In the genomic region with DNA sequence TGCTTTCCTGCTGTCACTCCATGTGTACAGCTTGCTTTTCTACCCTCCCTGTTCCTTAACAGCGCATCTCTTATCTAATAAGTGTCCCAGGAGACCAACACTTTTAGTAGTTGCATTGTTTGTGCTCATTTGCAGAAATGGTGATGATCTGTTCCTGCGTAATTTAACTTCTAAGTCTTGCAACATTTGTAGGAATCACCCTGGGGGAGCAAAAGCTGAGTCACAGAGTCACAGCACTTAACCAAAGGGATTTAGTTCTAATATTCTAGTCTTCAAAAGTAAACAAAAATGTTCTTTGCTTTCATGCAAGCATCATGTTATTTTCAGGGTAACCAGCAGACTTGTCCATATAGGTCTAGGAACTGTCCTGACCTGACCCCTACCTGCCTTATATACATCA, we compare ENCODE assay signal across 27 mouse cellular contexts.
"Had no signal": no experiment of that assay in that cellular context is flagged by ENCODE, and none has a peak within 500 bp of the region (broad histone marks: within the 10 kb centered on the region; RNA-seq: fewer than 3 reads in every experiment).

No protein-coding gene starts in this region.

- H3K27ac ChIP-seq: gastrocnemius, adult 2 months; heart, adult 2 months; heart, embryonic 13.5 days; heart, embryonic 15.5 days; hindbrain, embryonic 10.5 days; hindbrain, embryonic 12.5 days; hindbrain, embryonic 15.5 days; intestine, embryonic 15.5 days; layer of hippocampus, adult 2 months; left cerebral cortex, adult 2 months; limb, embryonic 10.5 days; limb, embryonic 12.5 days; liver, embryonic 13.5 days; liver, embryonic 15.5 days had no signal

- H3K4me1 ChIP-seq: heart, embryonic 13.5 days; heart, embryonic 15.5 days; hindbrain, embryonic 10.5 days; hindbrain, embryonic 12.5 days; hindbrain, embryonic 15.5 days; intestine, embryonic 15.5 days; limb, embryonic 10.5 days; limb, embryonic 12.5 days; liver, embryonic 13.5 days; liver, embryonic 15.5 days had no signal

- H3K27me3 ChIP-seq: heart, embryonic 13.5 days; heart, embryonic 15.5 days; hindbrain, embryonic 12.5 days; hindbrain, embryonic 15.5 days; intestine, embryonic 15.5 days; limb, embryonic 12.5 days; liver, embryonic 13.5 days; liver, embryonic 15.5 days had no signal

- H3K4me2 ChIP-seq: heart, embryonic 11.5 days; heart, embryonic 13.5 days; heart, embryonic 15.5 days; hindbrain, embryonic 12.5 days; hindbrain, embryonic 15.5 days; intestine, embryonic 15.5 days; limb, embryonic 12.5 days; liver, embryonic 11.5 days; liver, embryonic 13.5 days; liver, embryonic 15.5 days had no signal

- H3K9ac ChIP-seq: heart, embryonic 13.5 days; heart, embryonic 15.5 days; hindbrain, embryonic 12.5 days; hindbrain, embryonic 15.5 days; intestine, embryonic 15.5 days; limb, embryonic 12.5 days; liver, embryonic 13.5 days; liver, embryonic 15.5 days had no signal

- DNase-seq: gastrocnemius, adult 2 months; gastrocnemius, postnatal 10 days; gastrocnemius, postnatal 25 days; heart, adult 2 months; heart, postnatal 4 days; kidney, adult 18-20 months; kidney, adult 8-10 months; kidney, postnatal 10 days; kidney, postnatal 25 days; kidney, postnatal 4 days; liver; liver, embryonic 13.5 days had no signal

- H3K36me3 ChIP-seq: heart, embryonic 13.5 days; heart, embryonic 15.5 days; hindbrain, embryonic 10.5 days; hindbrain, embryonic 12.5 days; hindbrain, embryonic 15.5 days; intestine, embryonic 15.5 days; limb, embryonic 10.5 days; limb, embryonic 12.5 days; liver, embryonic 13.5 days; liver, embryonic 15.5 days had no signal

- H3K4me3 ChIP-seq: gastrocnemius, adult 2 months; heart, adult 2 months; heart, embryonic 13.5 days; heart, embryonic 15.5 days; hindbrain, embryonic 10.5 days; hindbrain, embryonic 12.5 days; hindbrain, embryonic 15.5 days; intestine, embryonic 15.5 days; layer of hippocampus, adult 2 months; left cerebral cortex, adult 2 months; limb, embryonic 10.5 days; limb, embryonic 12.5 days; liver, embryonic 13.5 days; liver, embryonic 15.5 days had no signal

- ATAC-seq: inflammation-experienced regulatory T-cells, adult 6 months; intestine, embryonic 15.5 days; intestine, postnatal 0 days had no signal

- H3K9me3 ChIP-seq: heart, embryonic 13.5 days; heart, embryonic 15.5 days; hindbrain, embryonic 10.5 days; hindbrain, embryonic 12.5 days; hindbrain, embryonic 15.5 days; intestine, embryonic 15.5 days; limb, embryonic 10.5 days; limb, embryonic 12.5 days; liver, embryonic 13.5 days; liver, embryonic 15.5 days had no signal
